Mouse (Mus musculus) left cerebral cortex, adult 18-20 months (tissue): ENCODE results near the gene Fignl2. TPM values are rescaled to one million over a fixed set of nuclear protein-coding genes. Genes with fewer than 3 reads are reported as not detected.

Experiments
- DNase-seq, 2 experiments: peaks; one replicate each; pipeline ENCODE4 v3.0.0; 2021 to 2022; ENCODE audit warnings: low spot score in 2 of 2, mixed read lengths in 1 of 2
- total RNA-seq, 2 experiments: library from RNA; stranded (reverse); gene quantifications; 2 replicates each; pipeline ENCODE4 v1.2.3; 2021

Fignl2 gene
- total RNA-seq, 2 experiments from 2014 or later = 1.3 to 1.4 TPM

- no peak for DNase-seq
Observed at GRCm38 (mm10) chr15:101093988-101094387, 15.6 kb upstream of the Fignl2 start.

- DNase-seq = peak; percentile 25 to 39
Observed at GRCm38 (mm10) chr15:101092829-101093648, 14.7 kb upstream of the Fignl2 start.

GRCm38 (mm10) chr15:101092121-101092828, 13.9 kb upstream of the Fignl2 start:
- DNase-seq = no peak

GRCm38 (mm10) chr15:101091551-101091950, 13.2 kb upstream of the Fignl2 start:
- DNase-seq = no peak

- DNase-seq = no peak
Observed at GRCm38 (mm10) chr15:101088291-101088690, 9.9 kb upstream of the Fignl2 start.

- DNase-seq = no peak
Observed at GRCm38 (mm10) chr15:101086956-101087355, 8.6 kb upstream of the Fignl2 start.

GRCm38 (mm10) chr15:101086451-101086850, 8.1 kb upstream of the Fignl2 start:
- no peak for DNase-seq

GRCm38 (mm10) chr15:101084499-101084898, 6.1 kb upstream of the Fignl2 start:
- no peak for DNase-seq

GRCm38 (mm10) chr15:101082236-101082635, 3.9 kb upstream of the Fignl2 start:
- no peak for DNase-seq

GRCm38 (mm10) chr15:101081035-101081548, 2.7 kb upstream of the Fignl2 start:
- DNase-seq = no peak

- no peak for DNase-seq
Observed at GRCm38 (mm10) chr15:101080031-101080520, 1.7 kb upstream of the Fignl2 start.

- peak; percentile 43 to 58 for DNase-seq
Observed at GRCm38 (mm10) chr15:101078731-101079156, 377 bp upstream of the Fignl2 start.

GRCm38 (mm10) chr15:101077001-101077812, 1.2 kb downstream of the Fignl2 start:
- no peak for DNase-seq

- no peak for DNase-seq
Observed at GRCm38 (mm10) chr15:101076071-101077000, 2.0 kb downstream of the Fignl2 start.

GRCm38 (mm10) chr15:101075656-101076055, 2.7 kb downstream of the Fignl2 start:
- DNase-seq = no peak

- no peak for DNase-seq
Observed at GRCm38 (mm10) chr15:101075150-101075549, 3.2 kb downstream of the Fignl2 start.

- no peak for DNase-seq
Observed at GRCm38 (mm10) chr15:101074067-101074466, 4.3 kb downstream of the Fignl2 start.

GRCm38 (mm10) chr15:101072736-101073135, 5.6 kb downstream of the Fignl2 start:
- DNase-seq = no peak

- no peak for DNase-seq
Observed at GRCm38 (mm10) chr15:101070762-101071161, 7.6 kb downstream of the Fignl2 start.

- no peak for DNase-seq
Observed at GRCm38 (mm10) chr15:101069641-101070190, 8.7 kb downstream of the Fignl2 start.
